Mouse (Mus musculus): ENCODE data around the gene Eral1. TPM values are rescaled to one million over a fixed set of nuclear protein-coding genes. Genes with fewer than 3 reads are reported as not detected.

Gene Eral1
- 23.7 to 25.0 TPM (median 24.0 TPM) in 4 replicates for total RNA-seq (2023)

GRCm38 (mm10) chr11:78079961-78080921 lies at the start of gene Eral1:
Gene Eral1 (minus strand): TSS chr11:78080383.

GRCm38 (mm10) chr11:78094504-78095143 lies 14.4 kb upstream of the Eral1 start, which contains the start of gene Fam222b:
Gene Fam222b (plus strand): TSS chr11:78094660.

GRCm38 (mm10) chr11:78037831-78038752 lies 42.1 kb downstream of the Eral1 start, which contains the start of gene Flot2:
Gene Flot2 (plus strand): TSS chr11:78037931.

GRCm38 (mm10) chr11:78031947-78032808 lies 48.0 kb downstream of the Eral1 start, which contains the start of gene Dhrs13:
Gene Dhrs13 (plus strand): TSS chr11:78032280.

Other genes with a start within 250 kb of the Eral1 start
- 0.66 to 1.2 TPM in 2 of 4 replicates, not detected in the others for gene Pipox, start 186.3 kb downstream of the Eral1 start, total RNA-seq (2023)
- not detected in 4 replicates for gene Sez6, start 149.6 kb downstream of the Eral1 start, total RNA-seq (2023)
- gene Phf12, start 97.6 kb downstream of the Eral1 start, total RNA-seq (2023) = 162 to 186 TPM (median 167 TPM) in 4 replicates
- 0.63 to 0.98 TPM (median 0.91 TPM) in 4 replicates for gene Dhrs13, start 48.1 kb downstream of the Eral1 start, total RNA-seq (2023)
- 11.9 to 17.5 TPM (median 14.8 TPM) in 4 replicates for gene Flot2, start 42.5 kb downstream of the Eral1 start, total RNA-seq (2023)
- 15.7 to 20.1 TPM (median 16.6 TPM) in 4 replicates for gene Fam222b, start 14.3 kb upstream of the Eral1 start, total RNA-seq (2023)
- 50.8 to 67.2 TPM (median 56.4 TPM) in 4 replicates for gene Traf4, start 85.2 kb upstream of the Eral1 start, total RNA-seq (2023)
- gene Nek8, start 96.3 kb upstream of the Eral1 start, total RNA-seq (2023) = 16.5 to 22.9 TPM (median 19.9 TPM) in 4 replicates
- 2.1 to 5.5 TPM (median 4.1 TPM) in 4 replicates for gene Tlcd1, start 96.3 kb upstream of the Eral1 start, total RNA-seq (2023)
- 2,528 to 2,656 TPM (median 2,571 TPM) in 4 replicates for gene Rpl23a, start 103.2 kb upstream of the Eral1 start, total RNA-seq (2023)
- gene Rab34, start 108.0 kb upstream of the Eral1 start, total RNA-seq (2023) = 0.81 to 1.8 TPM (median 1.6 TPM) in 3 of 4 replicates, not detected in the other
- gene Proca1, start 113.0 kb upstream of the Eral1 start, total RNA-seq (2023) = 0.63 TPM in 1 of 4 replicates, not detected in the others
- 54.3 to 61.5 TPM (median 58.9 TPM) in 4 replicates for gene Sdf2, start 165.4 kb upstream of the Eral1 start, total RNA-seq (2023)
- 74.7 to 76.9 TPM (median 76.1 TPM) in 4 replicates for gene Supt6, start 165.6 kb upstream of the Eral1 start, total RNA-seq (2023)
- 115 to 122 TPM (median 118 TPM) in 4 replicates for gene 2610507B11Rik, start 181.4 kb upstream of the Eral1 start, total RNA-seq (2023)
- gene BC030499, start 210.5 kb upstream of the Eral1 start, total RNA-seq (2023) = 1.2 to 3.9 TPM (median 2.8 TPM) in 4 replicates
- gene Spag5, start 221.1 kb upstream of the Eral1 start, total RNA-seq (2023) = 2.2 to 7.1 TPM (median 5.1 TPM) in 4 replicates
- 29.4 to 37.0 TPM (median 32.5 TPM) in 4 replicates for gene Aldoc, start 242.6 kb upstream of the Eral1 start, total RNA-seq (2023)
- 53.5 to 55.3 TPM (median 54.2 TPM) in 4 replicates for gene Pigs, start 248.0 kb upstream of the Eral1 start, total RNA-seq (2023)

All from B cell, adult 62 days (primary cell).